Mouse (Mus musculus): ENCODE measurements around the gene Jam3.

- no peak for TF ChIP-seq MYOD1 (IDR thresholded peaks at IDR 0.05; ENCODE audit: control insufficient read depth in 1 of 3, insufficient read length in 2 of 3, low read depth in 2 of 3)
- no peak for TF ChIP-seq E2F4 (IDR thresholded peaks at IDR 0.05; ENCODE audit: insufficient read depth)
- no peak for TF ChIP-seq TCF3 (IDR thresholded peaks at IDR 0.05; ENCODE audit: insufficient read length, low read depth)
- TF ChIP-seq POLR2A (IDR thresholded peaks at IDR 0.05; ENCODE audit: insufficient read length, low read depth): no peak
- TF ChIP-seq CEBPB (IDR thresholded peaks at IDR 0.05; ENCODE audit: insufficient read depth, poor library complexity, severe bottlenecking): no peak
- no peak for TF ChIP-seq MAX (IDR thresholded peaks at IDR 0.05; ENCODE audit: low read depth)
- TF ChIP-seq REST (IDR thresholded peaks at IDR 0.05; ENCODE audit: insufficient read depth, insufficient read length): no peak
- no peak for TF ChIP-seq TCF12 (IDR thresholded peaks at IDR 0.05; ENCODE audit: insufficient read depth, poor library complexity, severe bottlenecking)
Measured at GRCm38 (mm10) chr9:27136651-27137050, 18.6 kb downstream of the Jam3 start.

All from myocyte (in vitro differentiated cells).